Mouse (Mus musculus): ENCODE results near the gene Hdac7. TPM values are rescaled to one million over a fixed set of nuclear protein-coding genes. Genes with fewer than 3 reads are reported as not detected.

The Hdac7 gene
- total and polyA plus RNA-seq, 2 experiments from 2014 or later = 23.7 to 28.6 TPM

GRCm38 (mm10) chr15:97745331-97745730, 99.0 kb downstream of the Hdac7 start:
- ATAC-seq = no peak; the same call in 1 of the 2 replicates
- Histone ChIP-seq H3K36me3 (ENCODE audit: insufficient read depth, low read length) (peaks cover 13% of the 10 kb centered on the region; the same call in 1 of the 2 replicates), H3K9me3 (ENCODE audit: low read length) (no peaks in the 10 kb centered on the region), H3K4me3 (ENCODE audit: low read length) (no peak overlapping the region), H3K4me1 (ENCODE audit: insufficient read depth, low read length) (peaks cover 8% of the 10 kb centered on the region), H3K27ac (no peak overlapping the region), H3K9ac (replicated peaks; ENCODE audit: low read length) (no peak overlapping the region), H3K4me2 (ENCODE audit: low read depth, low read length) (no peak overlapping the region), H3K27me3 (ENCODE audit: insufficient read depth, low read length) (no peaks in the 10 kb centered on the region)
- DNase-seq (ENCODE audit: low spot score) = no peak
- 59% methylated on average over 10 of the region's 10 CpGs for WGBS
- TF ChIP-seq CTCF (IDR thresholded peaks at IDR 0.05; ENCODE audit: low read depth) = no peak

- ATAC-seq = peak; percentile 56; the same call in 1 of the 2 replicates
- TF ChIP-seq CTCF (IDR thresholded peaks at IDR 0.05; ENCODE audit: low read depth) = no peak
- Histone ChIP-seq H3K9me3 (ENCODE audit: low read length) (no peaks in the 10 kb centered on the region), H3K9ac (replicated peaks; ENCODE audit: low read length) (no peak overlapping the region), H3K27me3 (ENCODE audit: insufficient read depth, low read length) (no peaks in the 10 kb centered on the region), H3K4me3 (ENCODE audit: low read length) (no peak overlapping the region), H3K4me1 (ENCODE audit: insufficient read depth, low read length) (peaks cover 4% of the 10 kb centered on the region; the same call in 1 of the 2 replicates), H3K4me2 (ENCODE audit: low read depth, low read length) (no peak overlapping the region), H3K27ac (no peak overlapping the region), H3K36me3 (ENCODE audit: insufficient read depth, low read length) (peaks cover 13% of the 10 kb centered on the region; the same call in 1 of the 2 replicates)
- 61% methylated on average over 10 of the region's 10 CpGs for WGBS
- peak; percentile 24 for DNase-seq (ENCODE audit: low spot score)
These were observed 99.4 kb downstream of the Hdac7 start for GRCm38 (mm10) chr15:97744930-97745329.

DNA sequence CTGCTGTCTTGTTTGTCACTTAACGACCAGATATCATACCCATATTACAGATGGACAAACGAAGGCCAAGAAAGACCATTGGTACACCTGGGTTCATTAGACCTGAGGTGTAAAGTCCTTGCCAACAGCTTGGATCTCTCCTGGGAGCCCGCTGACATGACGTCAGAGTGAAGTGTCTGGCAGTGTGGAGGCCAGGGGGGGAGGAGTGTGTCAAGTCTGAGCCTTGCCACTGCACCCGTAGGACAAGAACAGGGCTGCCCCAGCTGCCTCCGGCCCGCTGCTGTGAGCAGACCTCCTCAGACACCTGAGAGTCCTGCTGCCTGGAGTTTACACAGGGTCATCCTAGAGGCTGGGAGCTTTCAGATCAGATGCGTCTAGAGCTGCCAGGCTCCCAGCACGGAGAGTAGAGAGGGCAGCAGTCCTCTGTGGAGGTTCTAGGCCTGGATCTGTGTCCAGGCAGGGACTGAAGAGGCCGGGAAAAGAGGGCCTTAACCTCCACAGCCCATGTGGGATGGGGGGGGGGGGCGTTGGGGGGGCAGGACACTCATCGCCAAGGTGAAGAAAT, 100.3 kb downstream of the Hdac7 start:
- peaks cover 3% of the 10 kb centered on the region; the same call in 1 of the 2 replicates for H3K4me1 ChIP-seq (ENCODE audit: insufficient read depth, low read length)
- no peaks in the 10 kb centered on the region for H3K9me3 ChIP-seq (ENCODE audit: low read length)
- H3K4me3 ChIP-seq (ENCODE audit: low read length) = no peak overlapping the region
- no peaks in the 10 kb centered on the region for H3K27me3 ChIP-seq (ENCODE audit: insufficient read depth, low read length)
- peaks cover 6% of the 10 kb centered on the region; the same call in 1 of the 2 replicates for H3K36me3 ChIP-seq (ENCODE audit: insufficient read depth, low read length)
- no peak for TF ChIP-seq CTCF (IDR thresholded peaks at IDR 0.05; ENCODE audit: low read depth)
- DNase-seq (ENCODE audit: low spot score) (no peak), ATAC-seq (no peak)
- no peak overlapping the region for H3K9ac ChIP-seq (replicated peaks; ENCODE audit: low read length)
- H3K4me2 ChIP-seq (ENCODE audit: low read depth, low read length) = no peak overlapping the region
- 71% methylated on average over 12 of the region's 12 CpGs for WGBS
- H3K27ac ChIP-seq = no peak overlapping the region

GRCm38 (mm10) chr15:97743210-97743609, 101.1 kb downstream of the Hdac7 start:
- Histone ChIP-seq H3K27me3 (ENCODE audit: insufficient read depth, low read length) (no peaks in the 10 kb centered on the region), H3K4me1 (ENCODE audit: insufficient read depth, low read length) (peaks cover 3% of the 10 kb centered on the region; the same call in 1 of the 2 replicates), H3K9ac (replicated peaks; ENCODE audit: low read length) (no peak overlapping the region), H3K27ac (no peak overlapping the region), H3K9me3 (ENCODE audit: low read length) (no peaks in the 10 kb centered on the region), H3K4me2 (ENCODE audit: low read depth, low read length) (no peak overlapping the region), H3K4me3 (ENCODE audit: low read length) (no peak overlapping the region), H3K36me3 (ENCODE audit: insufficient read depth, low read length) (no peaks in the 10 kb centered on the region)
- DNase-seq (ENCODE audit: low spot score) = no peak
- no peak for ATAC-seq
- no peak for TF ChIP-seq CTCF (IDR thresholded peaks at IDR 0.05; ENCODE audit: low read depth)
- WGBS = 82% methylated on average over 5 of the region's 5 CpGs

Other genes with a start within 250 kb of the Hdac7 start
- gene Rpap3, start 138.7 kb downstream of the Hdac7 start, total RNA-seq (2014; rRNA removed) = 14.1 and 19.2 TPM in 2 replicates
- 38.1 and 41.6 TPM in 2 replicates for gene Rpap3, start 138.7 kb downstream of the Hdac7 start, polyA plus RNA-seq (2015; fragmentation: Nextera tagmentation; extraction: Ambion mirVana)
- 0.10 TPM in 1 of 2 replicates, not detected in the other for gene Endou, start 113.2 kb downstream of the Hdac7 start, total RNA-seq (2014; rRNA removed)
- gene Endou, start 113.2 kb downstream of the Hdac7 start, polyA plus RNA-seq (2015; fragmentation: Nextera tagmentation; extraction: Ambion mirVana) = 0.44 and 0.49 TPM in 2 replicates
- gene Rapgef3, start 76.5 kb downstream of the Hdac7 start, total RNA-seq (2014; rRNA removed) = 26.4 and 41.9 TPM in 2 replicates
- gene Rapgef3, start 76.5 kb downstream of the Hdac7 start, polyA plus RNA-seq (2015; fragmentation: Nextera tagmentation; extraction: Ambion mirVana) = 10.3 and 12.2 TPM in 2 replicates
- 84.4 and 89.3 TPM in 2 replicates for gene Slc48a1, start 66.0 kb downstream of the Hdac7 start, total RNA-seq (2014; rRNA removed)
- gene Slc48a1, start 66.0 kb downstream of the Hdac7 start, polyA plus RNA-seq (2015; fragmentation: Nextera tagmentation; extraction: Ambion mirVana) = 140 and 152 TPM in 2 replicates
- 0.26 and 0.29 TPM in 2 replicates for gene Vdr, start 66.1 kb upstream of the Hdac7 start, total RNA-seq (2014; rRNA removed)
- gene Vdr, start 66.1 kb upstream of the Hdac7 start, polyA plus RNA-seq (2015; fragmentation: Nextera tagmentation; extraction: Ambion mirVana) = 0.38 and 0.76 TPM in 2 replicates
- gene Tmem106c, start 119.7 kb upstream of the Hdac7 start, total RNA-seq (2014; rRNA removed) = 53.7 and 57.9 TPM in 2 replicates
- gene Tmem106c, start 119.7 kb upstream of the Hdac7 start, polyA plus RNA-seq (2015; fragmentation: Nextera tagmentation; extraction: Ambion mirVana) = 55.9 and 57.9 TPM in 2 replicates
- 19.3 and 28.9 TPM in 2 replicates for gene Col2a1, start 160.2 kb upstream of the Hdac7 start, total RNA-seq (2014; rRNA removed)
- 7.4 and 8.1 TPM in 2 replicates for gene Col2a1, start 160.2 kb upstream of the Hdac7 start, polyA plus RNA-seq (2015; fragmentation: Nextera tagmentation; extraction: Ambion mirVana)
- 97.3 and 102 TPM in 2 replicates for gene Pfkm, start 248.1 kb upstream of the Hdac7 start, total RNA-seq (2014; rRNA removed)
- gene Pfkm, start 248.1 kb upstream of the Hdac7 start, polyA plus RNA-seq (2015; fragmentation: Nextera tagmentation; extraction: Ambion mirVana) = 91.5 and 94.0 TPM in 2 replicates
- gene Senp1, start 249.2 kb upstream of the Hdac7 start, total RNA-seq (2014; rRNA removed) = 12.7 and 15.0 TPM in 2 replicates
- gene Senp1, start 249.2 kb upstream of the Hdac7 start, polyA plus RNA-seq (2015; fragmentation: Nextera tagmentation; extraction: Ambion mirVana) = 12.5 TPM in 2 replicates

Measured in hindbrain, postnatal 0 days (tissue).